Mouse (Mus musculus) gastrocnemius, postnatal 14 days (tissue): ENCODE data around the gene Ccnd3. TPM values are rescaled to one million over a fixed set of nuclear protein-coding genes. Genes with fewer than 3 reads are reported as not detected.
"Not testable (repeated sequence)": the region's sequence is repeated elsewhere in the genome, so short reads cannot be mapped to it uniquely, and the experiment has no call there.

Experiments
- DNase-seq: peaks from one replicate; pipeline ENCODE4 v3.0.0; 2021; ENCODE audit warnings: mixed read lengths
- intact Hi-C: fragments of 180-260 bp; cut with DNase I; formaldehyde crosslinking; loops from one replicate; pipeline ENCODE4 v1.15.1; 2025; ENCODE audit warnings: low total_unique reads
- total RNA-seq, 2 experiments: library from RNA; stranded (reverse); gene quantifications; 2 replicates each; pipeline ENCODE4 v1.2.3; 2021

The Ccnd3 gene
- total RNA-seq, 2 experiments from 2014 or later, result 57.0 to 63.3 TPM

DNA sequence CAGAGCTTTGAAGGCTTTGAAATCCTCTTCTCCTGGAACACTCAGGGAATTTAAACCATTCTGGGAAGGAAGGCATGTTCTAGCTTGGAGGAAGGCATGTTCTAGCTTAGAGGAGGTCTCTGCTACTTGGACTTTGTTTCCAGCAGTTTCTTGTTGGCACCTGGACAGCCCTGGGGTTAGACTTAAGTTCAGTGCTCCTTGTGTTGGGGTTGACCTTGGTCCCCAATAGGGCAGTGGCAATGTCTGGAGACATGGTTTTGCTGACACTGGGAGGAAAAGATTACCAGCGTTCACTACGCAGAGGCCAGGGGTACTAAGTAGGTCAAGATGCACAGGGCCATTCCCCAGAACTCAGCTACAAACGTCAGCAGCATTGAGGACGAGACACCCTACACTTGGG, 29.7 kb upstream of the Ccnd3 start:
- intact Hi-C loops, result no loop called here

DNA sequence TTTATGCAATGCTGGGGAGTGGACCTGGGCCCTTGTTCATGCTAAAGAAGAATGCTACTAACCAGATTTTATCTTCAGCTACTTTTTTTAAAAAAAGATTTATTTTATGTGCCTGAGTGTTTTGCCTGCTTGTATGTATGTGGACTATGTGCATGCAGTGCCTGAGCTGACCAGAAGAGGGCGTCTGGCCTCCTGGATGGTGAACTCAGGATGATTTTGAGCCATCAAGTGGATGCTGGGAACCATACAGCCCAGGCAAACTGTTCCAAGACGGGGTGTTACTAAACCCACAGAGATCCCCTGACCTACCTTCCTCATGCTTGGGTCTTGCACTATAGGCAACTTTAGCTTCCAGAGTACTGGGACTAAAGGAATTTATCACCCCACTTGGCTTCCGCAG, 29.1 kb upstream of the Ccnd3 start:
- no peak for DNase-seq
- intact Hi-C loops, result no loop called here

More for the DNA sequence above, 29.7 kb upstream of the Ccnd3 start:
- no peak for DNase-seq

DNA sequence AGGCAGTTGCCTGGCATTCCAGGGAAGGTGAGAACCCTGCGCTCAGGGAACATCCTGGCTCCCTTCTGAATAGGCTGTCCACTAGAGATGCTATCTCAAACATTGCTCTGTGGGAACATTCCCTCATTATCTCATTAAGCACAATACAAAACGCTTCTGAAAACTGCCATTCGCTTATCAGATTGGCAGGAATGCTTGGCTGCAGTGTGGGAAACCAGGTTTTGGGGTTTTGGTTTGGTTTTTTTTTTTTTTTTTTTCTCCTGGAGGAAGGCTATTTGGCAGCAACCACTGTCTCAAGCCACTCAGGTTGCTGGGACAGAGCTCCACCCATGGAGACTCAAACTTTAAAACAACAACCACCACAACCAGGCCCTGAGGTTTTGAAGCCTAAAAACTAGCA, 25.0 kb upstream of the Ccnd3 start:
- intact Hi-C loops, result loop anchor here (10.0 kb wide), 1 partner anchor 95 kb away; the partner anchor contains the start of gene Guca1b
- DNase-seq, result no peak

DNA sequence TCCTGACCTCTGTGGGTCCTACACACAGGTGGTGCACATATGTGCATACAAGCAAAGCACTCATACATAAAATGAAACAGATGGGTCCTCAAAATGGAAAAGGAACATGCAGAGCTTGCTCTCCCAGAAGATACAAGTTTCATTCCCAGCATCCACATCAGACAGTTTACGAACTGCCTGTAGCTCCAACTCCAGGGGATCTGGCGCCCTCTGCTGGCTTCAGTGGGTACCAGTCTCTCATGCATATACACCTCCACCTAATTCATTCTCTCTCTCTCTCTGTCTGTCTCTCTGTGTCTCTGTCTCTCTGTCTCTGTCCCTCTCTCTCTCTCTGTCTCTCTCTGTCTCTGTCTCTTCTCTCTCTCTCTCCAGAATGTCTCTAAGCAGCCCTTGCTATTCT, 22.4 kb upstream of the Ccnd3 start:
- intact Hi-C loops, result loop anchor here (10.0 kb wide), 1 partner anchor 98 kb away; the partner anchor contains the start of gene Guca1b
- peak; percentile 70 for DNase-seq

DNA sequence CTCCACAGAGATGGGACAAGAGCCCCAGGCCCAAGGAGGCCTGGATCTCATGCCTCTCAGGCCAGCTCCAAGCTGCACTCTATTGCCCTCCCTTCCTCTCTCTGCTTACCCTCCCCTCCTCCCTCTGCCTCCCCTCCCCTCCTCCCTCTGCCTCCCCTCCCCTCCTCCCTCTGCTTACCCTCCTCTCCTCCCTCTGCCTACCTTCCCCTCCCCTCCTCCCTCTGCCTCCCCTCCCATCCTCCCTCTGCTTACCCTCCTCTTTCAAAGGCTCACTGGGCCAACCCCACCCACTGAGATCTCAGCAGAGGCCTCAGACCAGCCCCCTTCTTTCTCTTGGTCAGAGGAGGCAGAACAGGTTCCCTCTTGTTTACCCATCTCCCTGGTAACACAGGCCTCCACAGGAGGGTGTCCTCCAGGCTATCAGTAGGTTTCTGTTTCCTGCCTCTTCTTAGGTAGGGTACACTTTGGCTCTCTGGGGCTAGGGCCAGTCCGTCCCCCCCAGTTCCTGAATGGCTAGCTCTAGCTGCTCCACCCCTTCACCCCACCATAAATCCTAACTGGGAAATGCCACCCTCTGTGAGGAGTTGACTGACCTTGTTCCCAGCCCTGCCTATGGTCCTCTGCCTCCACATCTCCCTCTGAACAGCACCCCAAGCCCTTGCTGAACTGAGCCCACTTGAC, 20.5 kb upstream of the Ccnd3 start:
- DNase-seq, result no peak
- intact Hi-C loops, result loop anchor here (10.0 kb wide), 1 partner anchor 100 kb away; the partner anchor contains the start of gene Guca1b

GRCm38 (mm10) chr17:47484993-47485392, 19.9 kb upstream of the Ccnd3 start:
- intact Hi-C loops, result loop anchor here (10.0 kb wide), 1 partner anchor 100 kb away; the partner anchor contains the start of gene Guca1b
- DNase-seq, result no peak

DNA sequence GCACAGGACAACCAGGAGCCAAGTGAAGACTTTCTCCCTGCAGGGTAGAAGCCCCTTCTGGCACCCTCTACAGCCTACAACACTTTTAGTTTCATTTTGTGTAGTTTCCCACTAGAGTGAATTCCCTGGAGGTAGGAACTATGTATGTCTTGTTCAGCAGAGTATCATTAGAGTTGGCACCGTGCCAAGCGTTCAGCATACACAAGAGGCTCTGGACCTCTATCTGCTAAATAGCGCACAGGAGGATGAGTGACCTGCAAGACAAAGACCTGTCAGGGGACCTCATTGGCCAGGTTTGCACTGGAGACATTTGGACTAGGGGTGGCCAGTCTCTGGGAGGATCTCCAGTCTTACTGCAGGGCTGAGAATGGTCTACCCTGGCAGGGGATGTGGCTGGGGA, 19.1 kb upstream of the Ccnd3 start:
- intact Hi-C loops, result loop anchor here (10.0 kb wide), 1 partner anchor 101 kb away; the partner anchor contains the start of gene Guca1b
- no peak for DNase-seq

GRCm38 (mm10) chr17:47490791-47491190, 14.1 kb upstream of the Ccnd3 start:
- intact Hi-C loops, result no loop called here
- no peak for DNase-seq

- intact Hi-C loops, result no loop called here
- DNase-seq, result no peak
Measured at GRCm38 (mm10) chr17:47492731-47493130, 12.1 kb upstream of the Ccnd3 start.

DNA sequence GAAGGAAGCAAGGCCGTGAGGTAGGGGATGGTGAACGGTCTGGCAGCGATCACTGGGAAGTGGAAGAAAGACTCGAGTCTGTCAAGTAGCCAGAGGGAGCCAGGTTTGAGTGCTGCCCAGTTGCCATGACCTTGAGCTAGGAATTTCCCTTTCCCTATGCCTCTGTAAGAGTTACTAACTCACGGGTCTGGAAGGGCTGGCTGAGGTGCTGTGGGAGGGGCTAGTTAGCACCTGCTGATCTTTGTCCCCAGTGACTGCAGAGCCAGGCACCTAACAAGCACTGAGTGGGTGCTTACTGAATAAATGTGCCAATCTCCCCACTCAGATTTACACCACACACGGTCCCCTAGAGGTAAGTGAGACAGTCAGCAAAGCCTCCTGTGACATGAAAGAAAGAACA, 11.2 kb upstream of the Ccnd3 start:
- intact Hi-C loops, result no loop called here
- DNase-seq, result no peak

GRCm38 (mm10) chr17:47494132-47494531, 10.7 kb upstream of the Ccnd3 start:
- intact Hi-C loops, result no loop called here
- DNase-seq, result no peak

DNA sequence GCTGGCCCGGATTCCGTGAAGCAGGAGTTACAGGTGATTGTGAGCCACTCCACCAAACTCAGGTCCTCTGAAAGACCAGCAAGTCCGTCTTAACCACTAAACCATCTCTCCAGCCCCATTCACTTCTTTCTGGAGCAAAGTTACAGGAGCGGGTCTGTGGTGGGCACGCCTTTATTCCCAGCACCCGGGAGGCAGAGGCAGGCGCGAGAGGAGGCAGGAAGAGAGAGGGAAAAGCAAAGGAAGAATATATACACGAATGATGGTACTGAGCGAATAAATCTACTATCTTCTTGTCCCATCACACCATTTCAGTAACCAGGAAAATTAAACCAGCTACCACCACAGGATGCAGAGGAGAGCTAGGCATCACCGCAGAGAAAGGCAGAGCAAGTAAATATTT, 3.3 kb upstream of the Ccnd3 start:
- intact Hi-C loops, result no loop called here
- DNase-seq, result no peak

GRCm38 (mm10) chr17:47501946-47502706, 2.7 kb upstream of the Ccnd3 start, which contains the start of gene Taf8:
Gene Taf8, minus strand, starts transcription at chr17:47502292.
- intact Hi-C loops, result no loop called here
- DNase-seq, result peak; percentile 94

DNA sequence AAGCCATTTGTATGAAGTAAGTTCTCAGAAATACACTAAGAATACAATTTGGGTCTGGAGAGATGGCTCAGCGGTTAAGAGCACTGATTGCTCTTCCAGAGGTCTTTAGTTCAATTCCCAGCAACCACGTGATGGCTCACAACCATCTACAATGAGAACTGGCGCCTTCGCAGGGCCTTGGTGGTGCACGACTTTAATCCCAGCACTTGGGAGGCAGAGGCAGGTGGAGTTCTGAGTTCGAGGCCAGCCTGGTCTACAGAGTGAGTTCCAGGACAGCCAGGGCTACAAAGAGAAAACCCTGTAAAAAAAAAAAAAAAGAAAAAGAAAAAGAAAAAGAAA, 2.2 kb upstream of the Ccnd3 start:
- intact Hi-C loops, DNase-seq: not testable (repeated sequence)

DNA sequence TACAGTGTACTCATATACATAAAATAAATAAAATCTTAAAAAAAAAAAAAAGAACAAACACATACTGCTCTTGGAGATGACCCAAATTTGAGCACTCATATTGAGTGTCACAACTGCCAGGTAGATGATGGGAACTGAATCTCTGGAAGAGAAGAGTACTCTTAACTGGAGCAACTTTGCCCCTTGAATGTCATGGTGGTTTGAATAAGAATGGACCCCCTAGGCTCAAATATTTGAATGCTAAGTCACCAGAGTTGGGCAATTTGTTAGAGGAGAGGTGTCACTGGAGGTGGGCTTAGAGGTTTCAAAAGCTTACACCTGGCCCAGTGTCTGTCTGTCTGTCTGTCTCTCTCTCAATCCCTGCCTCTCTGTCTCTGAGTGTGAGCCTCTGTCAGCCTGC, 1.2 kb upstream of the Ccnd3 start:
- no peak for DNase-seq

GRCm38 (mm10) chr17:47504228-47504627, 623 bp upstream of the Ccnd3 start:
- DNase-seq, result no peak
- intact Hi-C loops, result no loop called here

More for the DNA sequence above, 1.2 kb upstream of the Ccnd3 start:
- intact Hi-C loops, result no loop called here

DNA sequence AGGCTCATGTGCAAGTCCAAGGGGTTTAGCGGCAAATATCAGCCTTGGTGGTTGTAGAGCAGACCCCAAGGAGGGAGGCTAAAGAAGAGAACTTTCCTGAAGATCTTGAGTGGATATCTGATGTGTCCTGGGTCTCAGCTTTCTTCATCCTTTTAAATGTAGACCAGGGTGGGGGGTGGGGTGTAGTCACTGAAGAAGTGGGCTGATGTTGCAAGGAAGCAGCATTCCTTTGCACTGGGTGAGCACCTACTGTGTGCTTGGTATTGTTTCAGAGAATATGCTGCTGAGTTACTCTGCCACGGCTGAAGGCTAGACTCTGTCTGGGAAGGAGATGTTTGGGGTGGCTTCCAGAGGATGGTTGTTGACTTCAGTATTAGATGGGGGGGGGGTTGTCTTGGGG, 715 bp downstream of the Ccnd3 start:
- intact Hi-C loops, result no loop called here
- no peak for DNase-seq

- intact Hi-C loops, result no loop called here
- DNase-seq, result no peak
Measured at GRCm38 (mm10) chr17:47506042-47506441, 1.2 kb downstream of the Ccnd3 start.

GRCm38 (mm10) chr17:47506697-47507096, 1.8 kb downstream of the Ccnd3 start:
- no peak for DNase-seq
- intact Hi-C loops, result no loop called here

GRCm38 (mm10) chr17:47507523-47507922, 2.7 kb downstream of the Ccnd3 start:
- no peak for DNase-seq
- intact Hi-C loops, result no loop called here
